Mouse (Mus musculus): Measurements from ENCODE around the gene Prune1.
"Not testable (repeated sequence)": the region's sequence is repeated elsewhere in the genome, so short reads cannot be mapped to it uniquely, and the experiment has no call there.

Gene Prune1

DNA sequence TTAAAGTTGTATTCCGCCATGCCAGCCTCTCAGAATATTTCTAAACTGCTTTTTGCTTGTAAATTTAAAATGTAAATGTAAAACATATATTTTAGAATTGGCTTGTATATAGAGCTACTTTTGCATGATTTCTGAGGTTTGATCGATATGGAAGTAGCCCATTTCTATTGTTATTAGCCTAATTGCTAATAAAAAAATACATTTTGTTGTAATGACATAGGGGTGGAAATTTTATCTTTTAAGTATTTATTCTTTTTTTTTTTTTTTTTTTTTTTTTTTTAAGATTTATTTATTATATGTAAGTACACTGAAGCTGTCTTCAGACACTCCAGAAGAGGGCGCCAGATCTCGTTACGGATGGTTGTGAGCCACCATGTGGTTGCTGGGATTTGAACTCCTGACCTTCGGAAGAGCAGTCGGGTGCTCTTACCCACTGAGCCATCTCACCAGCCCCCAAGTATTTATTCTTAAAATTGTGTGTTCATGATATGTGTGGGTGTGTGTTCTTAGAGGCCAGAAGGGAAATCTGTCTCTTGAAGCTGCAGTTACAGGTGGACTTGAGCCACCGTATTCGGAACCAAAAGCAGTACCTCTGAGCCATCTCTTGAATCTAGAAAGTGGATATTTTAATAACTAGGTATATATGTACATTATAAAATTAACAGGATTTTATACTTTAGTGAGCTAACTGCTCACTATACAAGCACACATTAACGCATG, 68.8 kb downstream of the Prune1 start:
- not testable (repeated sequence) for DNase-seq (ENCODE audit: low spot score)

DNA sequence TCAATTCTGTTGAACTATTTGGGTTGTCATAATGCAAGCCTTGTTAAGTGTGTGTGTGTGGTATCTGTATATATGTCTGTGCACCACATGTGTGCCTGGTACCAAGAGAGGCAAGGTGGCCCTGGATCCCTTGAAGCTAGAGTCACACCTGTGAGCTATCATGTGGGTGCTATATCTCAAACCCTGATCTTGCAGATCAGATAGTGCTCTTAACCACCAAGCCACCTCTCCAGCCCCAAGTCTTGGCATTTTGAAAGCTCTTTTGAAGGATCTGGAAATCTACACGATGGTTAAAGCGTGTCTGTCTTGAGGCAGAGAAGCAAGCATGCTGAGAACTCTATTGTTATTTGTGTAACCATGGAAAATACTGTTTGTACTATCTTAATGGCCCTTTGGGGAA, 71.3 kb downstream of the Prune1 start:
- no peak for DNase-seq (ENCODE audit: low spot score)

DNA sequence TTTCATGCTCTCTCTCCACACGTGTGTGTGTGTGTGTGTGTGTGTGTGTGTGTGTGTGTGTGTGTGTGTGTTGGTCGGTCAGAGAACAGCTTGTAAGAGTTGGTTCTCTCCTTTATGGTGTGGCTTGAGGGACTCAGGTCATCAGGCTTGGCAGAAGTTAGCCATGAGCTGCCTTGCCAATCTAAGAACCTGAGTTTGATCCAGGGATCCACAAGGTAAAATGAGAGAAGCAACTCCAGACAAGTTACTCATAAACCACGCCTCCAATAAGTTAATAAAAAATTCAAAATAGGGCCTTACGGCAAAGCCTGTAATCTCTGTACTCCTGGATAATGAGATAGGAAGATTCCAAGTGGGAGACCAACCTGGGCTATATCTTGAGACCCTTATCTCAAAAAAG, 73.6 kb downstream of the Prune1 start:
- no peak for DNase-seq (ENCODE audit: low spot score)

DNA sequence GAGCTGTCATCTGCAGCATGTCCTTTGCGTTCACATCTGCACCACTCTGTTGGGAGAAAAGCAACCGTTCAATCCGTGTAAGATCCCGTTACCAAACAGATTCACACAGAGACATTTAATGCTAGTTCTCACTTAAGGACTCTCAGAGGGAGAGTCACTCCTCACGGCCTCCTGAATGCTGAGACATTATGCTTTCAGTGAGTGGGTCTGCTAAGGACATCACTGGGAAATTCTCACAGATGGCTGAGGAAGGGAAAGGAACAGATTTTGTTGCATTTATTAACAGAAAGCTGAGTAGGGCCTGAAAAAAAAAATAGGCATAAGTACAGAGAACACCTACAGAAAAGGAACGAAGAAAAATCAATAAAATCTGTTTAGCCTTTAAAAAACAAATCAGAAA, 78.0 kb downstream of the Prune1 start:
- no peak for DNase-seq (ENCODE audit: low spot score)
